Mouse (Mus musculus) left cerebral cortex, adult 11 months (tissue): ENCODE measurements around the gene Pdpr.
A peak's percentile ranks its signal among the peaks of the same experiment; 100 is the strongest.
"Not testable (repeated sequence)": the region's sequence is repeated elsewhere in the genome, so short reads cannot be mapped to it uniquely, and the experiment has no call there.

Experiments
- DNase-seq: peaks from one replicate; pipeline ENCODE4 v3.0.0; 2022; ENCODE audit warnings: low spot score

Pdpr gene

DNA sequence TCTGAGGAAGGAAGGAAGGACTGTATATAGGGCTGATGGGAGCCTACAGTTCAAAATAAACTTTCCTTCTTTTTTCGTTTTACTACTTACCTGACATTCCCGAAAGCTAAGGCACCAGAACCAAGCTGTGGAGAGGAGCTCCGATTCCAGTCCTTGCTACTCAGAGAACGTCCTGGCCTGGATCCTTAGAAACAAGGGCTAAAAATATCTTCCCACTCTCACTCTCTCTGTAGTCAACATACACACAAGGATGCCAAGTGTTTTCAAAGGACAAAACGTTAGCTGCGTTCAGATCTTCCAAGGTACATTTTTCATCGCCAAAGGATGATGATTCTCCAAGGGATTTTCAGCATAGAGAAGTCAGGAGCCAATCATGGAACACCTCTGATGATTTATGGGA lies 2.7 kb upstream of the Pdpr start:
- DNase-seq = no peak

DNA sequence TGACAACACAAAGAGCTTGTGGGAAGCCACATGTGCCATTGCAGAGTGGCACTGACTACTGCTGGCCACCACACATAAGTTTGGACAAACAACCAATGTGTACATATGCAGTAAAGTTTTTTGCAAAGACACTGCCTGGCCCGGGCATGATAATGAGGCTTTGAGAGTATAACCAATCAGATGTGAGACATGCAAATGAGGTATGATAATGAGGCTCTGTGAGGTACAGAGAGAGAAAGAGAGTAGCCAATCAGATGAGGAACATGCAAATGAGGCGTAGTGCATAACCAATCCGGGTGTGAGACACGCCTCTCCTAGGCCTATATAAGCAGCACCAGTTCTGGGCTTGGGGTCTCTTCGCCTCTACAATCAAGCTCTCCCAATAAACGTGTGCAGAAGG lies 2.1 kb upstream of the Pdpr start, which contains the start of gene Clec18a:
TSS of gene Clec18a (minus strand) at position 101 of the 400 bp plus-strand sequence.
- DNase-seq = not testable (repeated sequence)

GRCm38 (mm10) chr8:111094719-111095302 lies 381 bp downstream of the Pdpr start:
- not testable (repeated sequence) for DNase-seq

- DNase-seq = no peak
These were observed 20.5 kb downstream of the Pdpr start for GRCm38 (mm10) chr8:111114891-111115290.

- no peak for DNase-seq
These were observed 25.1 kb downstream of the Pdpr start for GRCm38 (mm10) chr8:111119481-111119880.

- DNase-seq = no peak
These were observed 36.3 kb downstream of the Pdpr start for GRCm38 (mm10) chr8:111130756-111131155.

DNA sequence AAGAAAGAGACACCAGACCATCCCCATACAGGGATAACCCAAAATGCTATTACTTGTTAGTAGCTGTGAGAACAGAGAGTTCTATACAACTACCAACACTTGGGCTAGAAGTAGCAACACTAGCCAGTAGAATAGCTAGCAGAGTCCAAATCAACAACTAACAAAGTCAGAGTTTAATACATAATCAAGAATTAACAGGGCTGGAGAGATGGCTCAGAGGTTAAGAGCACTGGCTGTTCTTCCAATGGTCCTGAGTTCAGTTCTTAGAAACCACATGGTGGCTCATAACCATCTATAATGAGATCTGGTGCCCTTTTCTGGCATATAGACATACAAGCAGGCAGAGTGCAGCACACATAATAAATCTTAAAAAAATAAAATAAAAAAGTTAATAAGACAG lies 48.1 kb downstream of the Pdpr start:
- no peak for DNase-seq

GRCm38 (mm10) chr8:111144901-111145459 lies 50.5 kb downstream of the Pdpr start:
- not testable (repeated sequence) for DNase-seq

DNA sequence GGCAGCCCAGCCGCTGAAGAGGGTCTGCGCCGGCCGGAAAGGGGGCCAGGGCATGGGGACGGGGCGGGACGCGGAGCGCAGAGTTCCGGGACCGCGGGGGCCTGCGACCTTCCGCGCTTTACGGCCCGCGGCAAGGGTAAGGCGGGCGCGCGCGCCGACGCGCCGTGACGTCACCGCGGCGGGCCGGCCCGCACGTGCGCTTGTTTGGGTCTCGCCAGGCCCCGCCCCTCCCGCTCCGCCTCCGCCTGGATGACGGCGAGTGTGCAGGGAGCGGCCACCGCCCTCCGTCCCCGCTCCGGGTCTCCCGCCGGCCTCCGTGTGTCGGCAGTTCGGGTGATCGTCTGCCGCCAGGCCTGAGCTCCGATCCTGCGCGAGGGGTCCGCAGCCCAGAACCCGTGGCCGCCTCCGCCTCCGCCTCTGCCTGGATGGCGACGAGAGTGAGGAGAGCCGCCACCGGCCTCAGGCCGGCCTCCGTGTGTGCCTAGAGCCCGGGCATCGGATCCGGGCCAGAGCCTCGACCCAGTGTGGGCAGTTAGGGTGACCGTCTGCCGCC lies 51.1 kb downstream of the Pdpr start:
- peak; percentile 85 for DNase-seq

DNA sequence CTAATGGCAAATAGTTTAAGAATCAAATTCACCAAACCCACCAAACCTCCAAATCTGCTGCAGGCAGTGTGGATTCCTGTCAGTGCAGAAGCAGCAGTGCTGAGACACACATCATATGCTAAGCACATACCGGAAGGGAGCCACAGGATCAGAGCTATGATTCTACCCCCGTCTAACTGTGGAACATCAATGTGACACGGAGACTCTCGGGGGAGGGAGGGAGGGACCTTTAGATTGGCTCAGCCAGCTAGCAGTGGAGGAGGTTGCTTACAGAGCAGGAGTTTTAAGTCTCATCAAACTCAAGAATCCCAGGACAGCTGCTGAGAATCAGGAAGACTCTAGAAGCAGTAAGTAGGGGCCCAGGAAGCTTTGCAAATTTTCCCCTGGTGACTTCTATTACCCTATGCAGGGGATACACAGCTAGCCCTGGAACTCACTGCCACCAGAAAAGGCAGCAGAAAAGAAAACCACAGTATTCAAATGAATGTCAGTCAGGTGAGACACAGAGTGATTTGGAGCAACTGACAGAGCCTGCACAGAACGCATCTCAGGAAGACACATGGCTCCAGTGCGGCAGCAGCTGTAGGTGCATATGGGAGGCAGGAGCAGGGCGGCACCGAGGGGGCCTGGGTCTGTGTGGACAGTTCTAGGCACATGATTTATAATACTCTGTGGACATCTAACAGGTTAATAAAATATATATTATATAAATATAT lies 61.4 kb downstream of the Pdpr start:
- no peak for DNase-seq

GRCm38 (mm10) chr8:111157617-111158016 lies 63.2 kb downstream of the Pdpr start:
- DNase-seq = peak; percentile 28

DNA sequence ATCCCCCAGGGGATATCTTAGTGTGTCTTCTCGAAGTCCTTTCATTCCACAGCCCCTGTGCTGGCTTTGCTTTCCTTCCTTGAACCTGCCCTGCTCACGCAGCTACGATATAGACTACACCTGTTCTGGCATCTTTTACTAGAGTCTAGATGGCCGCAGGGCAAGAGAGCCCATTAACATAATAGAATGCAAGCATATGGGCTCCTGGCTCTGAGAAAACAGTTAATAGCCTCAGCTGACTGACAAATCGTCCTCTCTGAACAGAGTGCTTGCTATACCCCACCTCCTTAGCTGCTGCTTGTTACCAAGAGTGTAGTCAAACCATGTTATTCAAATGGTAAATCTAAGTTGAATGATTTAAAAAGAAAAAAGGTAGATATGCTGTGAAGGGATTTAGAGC lies 77.2 kb downstream of the Pdpr start:
- DNase-seq = no peak

- peak; percentile 38 for DNase-seq
These were observed 91.1 kb downstream of the Pdpr start for GRCm38 (mm10) chr8:111185472-111185947.
